Mouse (Mus musculus) intestine, embryonic 14.5 days (tissue): ENCODE measurements around the gene Irf2bp2. TPM values are rescaled to one million over a fixed set of nuclear protein-coding genes. Genes with fewer than 3 reads are reported as not detected.

ENCODE experiments used
- ATAC-seq: fragments of 200-750 bp; cut with Nextera tagmentation; replicated peaks from 2 replicates; pipeline ENCODE4 v1.8.0; 2017; ENCODE audit warnings: low read depth, moderate number of reproducible peaks, moderate TSS enrichment, moderate library complexity; ENCODE audit not compliant: low FRiP score, low TSS enrichment
- DNase-seq: peaks from one replicate; pipeline ENCODE4 v3.0.0-alpha.2; 2018; ENCODE audit warnings: low spot score
- H3K27ac ChIP-seq: fragments of 300-500 bp; sonication (generic); 2 replicates; pipeline ENCODE4 v1.5.1; 2014; ENCODE audit warnings: low read depth, mild to moderate bottlenecking, control low read depth
- H3K27me3 ChIP-seq: fragments of 300-500 bp; sonication (generic); replicated peaks from 2 replicates; pipeline ENCODE4 v1.6.1; 2014; ENCODE audit warnings: low read length, control low read depth; ENCODE audit not compliant: control insufficient read depth, insufficient read depth
- H3K36me3 ChIP-seq: fragments of 300-500 bp; sonication (generic); 2 replicates; pipeline ENCODE4 v1.6.1; 2014; ENCODE audit warnings: low read length, control low read depth; ENCODE audit not compliant: control insufficient read depth, insufficient read depth
- H3K4me1 ChIP-seq: fragments of 300-500 bp; sonication (generic); replicated peaks from 2 replicates; pipeline ENCODE4 v1.6.1; 2014; ENCODE audit warnings: low read length, control low read depth, mixed read lengths; ENCODE audit not compliant: control insufficient read depth, insufficient read depth
- H3K4me2 ChIP-seq: fragments of 300-500 bp; sonication (generic); 2 replicates; pipeline ENCODE4 v1.6.1; 2014; ENCODE audit warnings: low read length
- H3K4me3 ChIP-seq: fragments of 300-500 bp; sonication (generic); 2 replicates; pipeline ENCODE4 v1.5.1; 2014; ENCODE audit warnings: low read depth, low read length, control low read depth, mixed read lengths
- H3K9ac ChIP-seq: fragments of 300-500 bp; sonication (generic); 2 replicates; pipeline ENCODE4 v1.6.1; 2014; ENCODE audit warnings: mild to moderate bottlenecking, low read length
- H3K9me3 ChIP-seq: fragments of 300-500 bp; sonication (generic); 2 replicates; pipeline ENCODE4 v1.6.1; 2016; ENCODE audit warnings: low read length, control low read depth; ENCODE audit not compliant: control insufficient read depth
- WGBS: fragments of 180-500 bp; shearing (Covaris S2); extraction: QIAGEN DNeasy Blood & Tissue Kit; methylation state at CpG from one replicate; pipeline ENCODE4 v1.1.7; 2014; 5-methylcytosine and 5-hydroxymethylcytosine counted together
- polyA plus RNA-seq: library from polyadenylated mRNA; unstranded; fragments of >200 nt; fragmentation: Nextera tagmentation; extraction: Ambion mirVana; gene quantifications from 2 replicates; pipeline ENCODE4 v1.2.1, GENCODE M21; 2014

Gene Irf2bp2
- polyA plus RNA-seq, 1 experiment from 2014 or later: 11.3 TPM

- WGBS: 92% methylated on average over 9 of the region's 9 CpGs
- Histone ChIP-seq H3K9ac (no peak overlapping the region), H3K27me3 (no peaks in the 10 kb centered on the region), H3K4me3 (no peak overlapping the region), H3K4me2 (no peak overlapping the region), H3K36me3 (no peaks in the 10 kb centered on the region), H3K27ac (no peak overlapping the region), H3K4me1 (no peaks in the 10 kb centered on the region), H3K9me3 (no peaks in the 10 kb centered on the region)
- no peak for DNase-seq
- no peak for ATAC-seq
Observed at GRCm38 (mm10) chr8:126622111-126622795, 28.5 kb upstream of the Irf2bp2 start.

GRCm38 (mm10) chr8:126620721-126621120 is 26.9 kb upstream of the Irf2bp2 start:
- no peaks in the 10 kb centered on the region for H3K36me3 ChIP-seq
- ATAC-seq (no peak), DNase-seq (no peak)
- H3K4me1 ChIP-seq: no peaks in the 10 kb centered on the region
- no peak overlapping the region for H3K27ac ChIP-seq
- H3K9me3 ChIP-seq: no peaks in the 10 kb centered on the region
- H3K4me2 ChIP-seq: no peak overlapping the region
- no peak overlapping the region for H3K4me3 ChIP-seq
- 81% methylated on average over 3 of the region's 3 CpGs for WGBS
- no peaks in the 10 kb centered on the region for H3K27me3 ChIP-seq
- no peak overlapping the region for H3K9ac ChIP-seq

GRCm38 (mm10) chr8:126619487-126619886 is 25.7 kb upstream of the Irf2bp2 start:
- Histone ChIP-seq H3K9me3 (no peaks in the 10 kb centered on the region), H3K27ac (no peak overlapping the region), H3K4me1 (no peaks in the 10 kb centered on the region), H3K9ac (no peak overlapping the region), H3K36me3 (no peaks in the 10 kb centered on the region), H3K4me2 (no peak overlapping the region), H3K27me3 (no peaks in the 10 kb centered on the region), H3K4me3 (no peak overlapping the region)
- DNase-seq: no peak
- WGBS: 90% methylated on average over 6 of the region's 6 CpGs
- no peak for ATAC-seq

GRCm38 (mm10) chr8:126617665-126618064 is 23.9 kb upstream of the Irf2bp2 start:
- Histone ChIP-seq H3K9me3 (no peaks in the 10 kb centered on the region), H3K4me2 (no peak overlapping the region), H3K27ac (no peak overlapping the region), H3K36me3 (no peaks in the 10 kb centered on the region), H3K4me1 (0 out of 2 replicates have a peak, but pooled peaks cover 6% of the 10 kb centered on the region), H3K4me3 (no peak overlapping the region), H3K9ac (no peak overlapping the region), H3K27me3 (no peaks in the 10 kb centered on the region)
- ATAC-seq (no peak), DNase-seq (no peak)
- 86% methylated on average over 5 of the region's 5 CpGs for WGBS

GRCm38 (mm10) chr8:126616736-126617135 is 22.9 kb upstream of the Irf2bp2 start:
- Histone ChIP-seq H3K36me3 (no peaks in the 10 kb centered on the region), H3K4me3 (no peak overlapping the region), H3K9ac (no peak overlapping the region), H3K27me3 (no peaks in the 10 kb centered on the region), H3K4me1 (0 out of 2 replicates have a peak, but pooled peaks cover 6% of the 10 kb centered on the region), H3K27ac (no peak overlapping the region; the same call in 1 of the 2 replicates), H3K9me3 (no peaks in the 10 kb centered on the region), H3K4me2 (no peak overlapping the region)
- no peak for ATAC-seq
- no peak for DNase-seq
- 43% methylated on average over 5 of the region's 5 CpGs for WGBS

- Histone ChIP-seq H3K9ac (no peak overlapping the region), H3K36me3 (no peaks in the 10 kb centered on the region), H3K4me1 (0 out of 2 replicates have a peak, but pooled peaks cover 6% of the 10 kb centered on the region), H3K9me3 (no peaks in the 10 kb centered on the region), H3K27me3 (no peaks in the 10 kb centered on the region), H3K27ac (peak overlapping the region; percentile 2; the same call in 1 of the 2 replicates), H3K4me3 (no peak overlapping the region), H3K4me2 (no peak overlapping the region)
- DNase-seq (no peak), ATAC-seq (no peak)
- 49% methylated on average over 9 of the region's 9 CpGs for WGBS
Observed at GRCm38 (mm10) chr8:126615765-126616164, 22.0 kb upstream of the Irf2bp2 start.

- DNase-seq: no peak
- Histone ChIP-seq H3K27ac (peak overlapping the region; percentile 52), H3K9me3 (no peaks in the 10 kb centered on the region), H3K36me3 (no peaks in the 10 kb centered on the region), H3K4me2 (no peak overlapping the region), H3K4me1 (0 out of 2 replicates have a peak, but pooled peaks cover 6% of the 10 kb centered on the region), H3K27me3 (no peaks in the 10 kb centered on the region), H3K4me3 (no peak overlapping the region), H3K9ac (no peak overlapping the region)
- WGBS: 69% methylated on average over 5 of the region's 5 CpGs
- ATAC-seq: no peak
Observed at GRCm38 (mm10) chr8:126614740-126615132, 20.9 kb upstream of the Irf2bp2 start.

GRCm38 (mm10) chr8:126614062-126614739 is 20.4 kb upstream of the Irf2bp2 start:
- Histone ChIP-seq H3K9ac (no peak overlapping the region), H3K27ac (peak overlapping the region; percentile 52), H3K4me2 (no peak overlapping the region), H3K4me1 (0 out of 2 replicates have a peak, but pooled peaks cover 6% of the 10 kb centered on the region), H3K4me3 (no peak overlapping the region), H3K9me3 (no peaks in the 10 kb centered on the region), H3K36me3 (no peaks in the 10 kb centered on the region), H3K27me3 (no peaks in the 10 kb centered on the region)
- ATAC-seq (peak; percentile 61), DNase-seq (no peak)
- WGBS: 74% methylated on average over 8 of the region's 8 CpGs
